Mouse (Mus musculus) kidney, adult 2 months (tissue): ENCODE data around the gene Nell1.

Experiments
- CTCF ChIP-seq: fragments of 200-500 bp; conservative IDR thresholded peaks from 2 replicates; pipeline ENCODE4 v1.5.1; 2011; ENCODE audit warnings: low read depth, mild to moderate bottlenecking, control low read depth, low read length, moderate library complexity, mixed read lengths; ENCODE audit not compliant: insufficient read depth, insufficient read length
- POLR2A ChIP-seq: fragments of 200-500 bp; IDR thresholded peaks from one replicate; pipeline ENCODE4 v1.6.1; 2011; ENCODE audit warnings: low read depth, low read length, control low read depth

DNA sequence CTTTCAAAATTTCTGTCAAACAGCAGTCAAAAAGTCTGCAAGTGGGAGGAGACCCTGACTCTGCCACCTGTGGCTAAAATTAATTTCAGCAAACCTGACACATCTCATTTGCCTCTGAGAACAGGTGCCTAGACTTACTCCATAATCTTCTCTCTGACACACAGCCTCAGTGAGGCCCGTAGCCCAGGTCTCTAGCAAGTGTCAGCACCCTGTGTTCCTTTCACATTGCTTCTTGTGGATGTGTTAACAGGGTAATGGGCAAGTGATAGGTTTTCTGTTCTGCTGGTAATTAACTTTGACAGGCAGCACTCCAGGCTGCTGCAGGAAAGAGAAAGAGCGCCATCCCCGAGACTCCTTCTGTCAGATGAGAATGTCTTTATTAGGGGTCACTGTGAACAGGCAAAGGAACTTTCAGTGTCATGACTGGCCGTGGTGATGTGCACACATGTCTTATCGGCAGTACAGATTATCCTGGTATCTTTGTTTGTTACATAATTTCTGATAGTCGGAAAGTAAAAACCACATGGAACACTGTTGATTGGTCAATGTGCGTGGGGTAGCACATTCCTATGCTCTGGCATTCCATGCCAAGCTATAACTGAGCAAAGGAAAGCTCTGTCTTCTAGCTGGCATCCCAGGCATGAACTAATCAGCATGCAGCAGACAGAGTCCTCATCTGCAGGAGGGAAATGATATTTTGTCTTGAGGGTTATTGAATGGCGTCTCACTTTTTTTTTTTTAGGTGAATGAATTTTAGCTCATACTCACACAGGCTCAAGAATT, 614.2 kb downstream of the Nell1 start:
- TF ChIP-seq POLR2A (no peak), CTCF (no peak)
